Mouse (Mus musculus) cerebellum, adult 11 months (tissue): ENCODE data around the gene Lypla2.
"Not testable (repeated sequence)": the region's sequence is repeated elsewhere in the genome, so short reads cannot be mapped to it uniquely, and the experiment has no call there.

Source experiments
- DNase-seq: peaks from one replicate; pipeline ENCODE4 v3.0.0; 2022

Gene Lypla2

GRCm38 (mm10) chr4:135972556-135972906, at the start of gene Lypla2:
Gene Lypla2, minus strand, starts transcription at chr4:135972626.
- DNase-seq = peak; percentile 84

DNA sequence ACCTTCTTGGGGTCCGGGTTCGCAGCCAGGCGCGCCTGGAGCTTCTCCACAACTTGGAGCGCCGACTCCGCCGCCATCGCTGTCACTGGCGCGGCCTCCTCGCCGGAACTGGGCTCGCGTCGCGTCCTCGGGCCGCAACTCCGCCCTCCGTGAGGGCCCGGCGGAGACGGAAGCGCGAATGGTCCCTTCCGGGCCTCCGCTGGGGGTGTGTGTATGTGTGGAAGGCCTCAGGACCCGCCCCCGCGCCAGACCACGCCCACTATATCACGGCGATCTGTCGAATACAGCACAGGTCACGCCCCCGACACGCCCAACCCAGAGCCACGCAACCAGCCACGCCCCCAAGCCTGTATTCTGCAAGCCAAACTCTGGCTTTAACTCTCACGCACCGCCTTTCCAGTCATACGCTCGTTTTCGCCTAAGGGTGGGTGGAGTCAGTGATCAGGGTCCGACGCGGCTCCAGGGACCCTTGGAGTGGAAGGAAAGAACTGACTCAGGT, 49.2 kb upstream of the Lypla2 start, which contains the start of gene Eloa:
Gene Eloa, minus strand, starts transcription at position 215 of the 499 bp plus-strand sequence.
- peak; percentile 98 for DNase-seq

GRCm38 (mm10) chr4:136020743-136021548, 48.5 kb upstream of the Lypla2 start:
- DNase-seq = no peak

DNA sequence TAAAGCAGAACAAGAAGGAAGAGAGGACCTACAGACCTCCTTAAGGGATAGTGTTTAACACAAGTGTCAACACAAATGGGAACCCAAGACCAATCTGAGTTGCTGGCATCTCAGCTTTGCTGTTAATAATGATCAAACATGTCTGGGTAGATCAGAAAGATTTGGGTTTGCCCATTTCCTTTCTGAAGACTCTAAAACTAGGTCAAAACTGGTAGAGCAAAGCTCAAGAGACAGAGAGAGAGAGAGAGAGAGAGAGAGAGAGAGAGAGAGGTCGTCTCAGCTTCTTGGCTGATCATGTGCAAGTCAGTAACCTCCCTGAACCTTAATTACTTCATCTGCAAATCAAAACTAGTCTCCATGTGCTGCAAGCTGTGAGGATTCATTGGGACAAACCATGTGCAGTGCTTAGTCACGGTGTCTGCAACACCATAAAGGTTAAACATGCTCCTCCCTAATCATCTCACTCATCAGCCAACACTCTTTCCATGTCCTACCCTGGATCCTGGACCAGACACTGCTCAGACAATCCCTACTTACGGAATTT, 43.7 kb upstream of the Lypla2 start:
- no peak for DNase-seq

DNA sequence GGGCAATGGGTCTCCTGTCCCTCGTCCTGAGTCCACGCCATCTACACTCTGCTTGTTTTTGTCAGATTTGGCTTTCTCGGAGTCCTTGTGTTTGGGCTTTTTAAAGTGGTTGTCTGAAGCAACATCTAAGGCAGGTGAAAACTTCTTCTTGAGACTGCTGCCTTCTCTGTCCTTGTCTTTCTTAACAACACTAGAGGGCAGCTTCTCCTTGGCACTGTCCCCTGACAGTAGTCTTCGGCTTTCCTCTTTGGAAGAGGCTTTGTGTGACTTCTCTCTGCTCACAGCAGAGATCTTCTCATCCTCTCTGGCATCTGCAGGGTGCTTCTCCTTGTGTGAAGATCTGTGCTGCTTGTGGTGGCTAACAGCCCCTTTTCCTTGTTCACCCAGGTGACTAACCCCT, 38.2 kb upstream of the Lypla2 start:
- DNase-seq = no peak

DNA sequence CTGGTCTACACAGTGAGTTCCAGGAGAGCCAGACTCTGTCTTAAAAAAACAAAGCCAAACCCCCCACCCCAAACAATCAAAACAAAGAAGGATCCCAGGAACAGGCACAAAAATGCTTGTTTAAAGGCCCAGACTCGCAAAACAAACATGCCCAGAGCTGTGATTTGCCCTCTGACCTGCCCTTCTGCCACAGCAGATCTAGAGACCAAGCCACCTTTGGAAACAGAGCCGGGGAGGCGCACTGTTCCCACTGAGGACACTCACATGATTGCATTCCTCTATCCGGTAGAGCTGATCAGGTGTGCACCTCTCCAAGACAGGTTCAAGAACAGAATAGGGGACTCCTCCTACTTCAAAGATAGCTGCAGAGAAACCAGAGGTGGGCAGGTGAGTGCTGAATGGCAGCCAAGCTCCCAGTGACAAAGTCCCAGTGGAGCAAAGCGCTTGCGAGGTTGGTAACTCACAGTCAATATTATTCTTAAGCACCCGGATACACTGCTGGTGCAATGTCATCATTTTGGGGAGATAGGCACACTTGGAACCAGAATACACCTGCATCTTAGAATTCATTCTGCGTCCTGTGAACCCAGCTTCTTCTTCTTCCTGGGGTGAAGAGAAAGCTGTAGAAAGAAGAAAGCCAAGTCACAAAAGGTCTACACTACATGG, 36.5 kb upstream of the Lypla2 start:
- DNase-seq = no peak

GRCm38 (mm10) chr4:136006821-136007220, 34.4 kb upstream of the Lypla2 start:
- DNase-seq = no peak

- DNase-seq = no peak
Observed at GRCm38 (mm10) chr4:136004921-136005320, 32.5 kb upstream of the Lypla2 start.

DNA sequence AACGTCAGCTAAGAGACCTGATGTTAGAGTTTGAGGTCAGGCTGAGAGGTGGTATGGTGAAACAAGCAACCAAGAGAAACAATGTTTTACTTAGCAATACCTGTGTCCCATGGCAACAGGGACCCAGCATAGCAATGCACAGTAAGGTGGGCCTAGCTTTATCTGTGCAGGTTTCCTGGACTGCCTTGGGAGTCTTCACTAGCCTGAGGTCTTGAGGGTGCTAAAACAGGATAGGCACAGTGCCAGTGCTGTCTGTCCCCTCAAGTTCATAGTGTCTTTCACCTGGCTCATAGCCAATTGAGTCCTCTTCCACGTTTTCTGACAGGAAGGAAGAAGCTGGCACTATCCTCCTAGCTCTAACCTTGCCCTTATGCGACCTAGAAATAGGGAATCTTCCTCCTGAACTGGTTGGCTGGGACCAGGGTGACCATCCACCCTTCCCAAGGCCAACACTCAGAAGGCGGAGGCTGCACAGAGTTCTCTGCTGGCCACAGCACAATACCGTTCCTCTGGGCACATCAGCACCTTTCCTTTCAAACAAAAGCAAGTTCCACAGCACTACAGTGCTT, 31.8 kb upstream of the Lypla2 start:
- no peak for DNase-seq

GRCm38 (mm10) chr4:135995118-135995517, 22.7 kb upstream of the Lypla2 start:
- no peak for DNase-seq

- DNase-seq = no peak
Observed at GRCm38 (mm10) chr4:135993941-135994340, 21.5 kb upstream of the Lypla2 start.

DNA sequence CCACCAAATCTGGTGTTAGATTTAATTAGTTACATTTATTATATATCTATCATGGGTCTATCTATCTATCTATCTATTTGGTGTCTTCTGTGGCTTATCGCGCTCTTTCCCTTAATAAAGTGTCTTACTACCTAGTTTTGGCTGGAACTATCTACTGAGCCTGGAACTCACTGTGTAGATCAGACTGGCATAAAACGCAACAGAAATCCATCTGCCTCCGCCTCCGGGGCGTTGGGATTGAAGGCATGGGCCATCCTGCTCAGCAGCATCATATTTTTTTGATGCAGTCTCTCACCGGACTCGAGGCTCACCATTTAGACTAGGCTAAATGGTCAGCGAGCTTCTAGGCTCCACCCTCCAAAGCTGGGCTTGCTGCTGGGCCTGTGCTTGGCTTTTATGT, 15.3 kb upstream of the Lypla2 start:
- DNase-seq = no peak

- DNase-seq = peak; percentile 94
Observed at GRCm38 (mm10) chr4:135986943-135987710, 14.7 kb upstream of the Lypla2 start, which contains the start of gene Pithd1. Gene Pithd1, minus strand, starts transcription at chr4:135987264.

- DNase-seq = no peak
Observed at GRCm38 (mm10) chr4:135986301-135986942, 14.0 kb upstream of the Lypla2 start.

- DNase-seq = no peak
Observed at GRCm38 (mm10) chr4:135985769-135986168, 13.3 kb upstream of the Lypla2 start.

GRCm38 (mm10) chr4:135985193-135985592, 12.8 kb upstream of the Lypla2 start:
- DNase-seq = no peak

- no peak for DNase-seq
Observed at GRCm38 (mm10) chr4:135984556-135984955, 12.1 kb upstream of the Lypla2 start.

- no peak for DNase-seq
Observed at GRCm38 (mm10) chr4:135981524-135982063, 9.2 kb upstream of the Lypla2 start.

DNA sequence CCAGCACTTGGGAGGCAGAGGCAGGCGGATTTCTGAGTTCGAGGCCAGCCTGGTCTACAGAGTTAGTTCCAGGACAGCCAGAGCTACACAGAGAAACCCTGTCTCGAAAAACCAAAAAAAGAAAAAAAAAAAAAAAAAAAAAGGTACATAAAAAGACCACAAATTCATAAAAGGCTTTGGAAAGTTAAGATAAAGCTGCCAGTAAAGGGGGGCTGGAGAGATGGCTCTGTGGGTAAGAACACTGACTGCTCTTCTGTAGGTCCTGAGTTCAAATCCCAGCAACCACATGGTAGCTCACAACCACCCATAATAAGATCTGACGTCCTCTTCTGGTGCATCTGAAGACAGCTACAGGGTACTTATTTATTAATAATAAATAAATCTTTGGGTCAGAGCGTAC, 7.8 kb upstream of the Lypla2 start:
- not testable (repeated sequence) for DNase-seq

- no peak for DNase-seq
Observed at GRCm38 (mm10) chr4:135976146-135976545, 3.7 kb upstream of the Lypla2 start.

DNA sequence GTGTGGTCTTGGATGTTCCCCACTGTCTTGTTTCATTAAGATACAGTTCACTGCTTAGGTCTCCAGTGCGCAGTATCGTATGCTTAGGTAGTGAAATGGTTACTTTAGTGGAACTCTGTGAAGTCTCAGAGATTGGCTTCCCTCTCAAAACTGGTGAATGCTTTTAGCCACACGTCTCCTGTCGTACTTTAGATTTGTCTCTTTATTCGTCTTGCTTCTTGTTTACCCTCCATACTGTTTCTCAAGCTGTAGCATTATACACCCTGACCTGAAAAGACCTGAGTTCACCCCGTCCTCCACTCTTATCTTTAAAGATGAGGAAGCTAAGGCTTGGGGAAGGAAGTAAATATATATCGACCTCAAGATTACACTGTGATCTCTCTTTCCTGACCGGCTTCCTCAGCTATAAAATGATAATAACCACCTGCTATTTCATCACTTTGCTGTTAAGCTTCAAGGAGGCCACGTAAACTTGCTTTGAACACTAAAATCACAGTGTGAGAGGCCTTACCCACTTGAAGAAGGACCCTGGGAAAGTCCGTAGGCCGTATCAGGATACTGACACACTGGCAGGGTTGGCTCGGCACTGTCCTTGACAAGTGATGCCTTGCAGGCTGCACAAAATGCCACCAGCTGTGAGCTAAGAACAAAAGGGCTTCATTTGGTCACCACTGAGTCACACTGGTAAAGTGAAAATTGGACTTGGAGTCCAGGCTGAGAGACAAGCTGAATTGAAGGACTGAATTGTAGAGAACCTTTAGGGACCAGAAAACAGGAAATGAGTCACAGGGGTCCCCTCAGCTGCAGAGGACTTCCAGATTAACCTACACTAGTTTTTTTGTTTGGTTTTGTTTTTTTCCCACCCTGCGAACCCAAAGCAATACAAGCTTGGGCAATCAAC, 735 bp upstream of the Lypla2 start:
- no peak for DNase-seq
